Mouse (Mus musculus) midbrain, embryonic 12.5 days (tissue): ENCODE results near the gene Anapc15. TPM values are rescaled to one million over a fixed set of nuclear protein-coding genes. Genes with fewer than 3 reads are reported as not detected.
"Not testable (repeated sequence)": the region's sequence is repeated elsewhere in the genome, so short reads cannot be mapped to it uniquely, and the experiment has no call there.

Experiments used
- ATAC-seq: fragments of 200-750 bp; cut with Nextera tagmentation; 2 replicates; pipeline ENCODE4 v1.8.0; 2017; ENCODE audit warnings: low read depth, moderate TSS enrichment, moderate library complexity; ENCODE audit not compliant: low FRiP score
- H3K27ac ChIP-seq: fragments of 300-500 bp; sonication (generic); replicated peaks from 2 replicates; pipeline ENCODE4 v1.5.1; 2016; ENCODE audit warnings: mild to moderate bottlenecking
- H3K27me3 ChIP-seq: fragments of 300-500 bp; sonication (generic); 2 replicates; pipeline ENCODE4 v1.6.1; 2016; ENCODE audit warnings: mild to moderate bottlenecking
- H3K36me3 ChIP-seq: fragments of 300-500 bp; sonication (generic); 2 replicates; pipeline ENCODE4 v1.6.1; 2016
- H3K4me1 ChIP-seq: fragments of 300-500 bp; sonication (generic); 2 replicates; pipeline ENCODE4 v1.6.1; 2016
- H3K4me2 ChIP-seq: fragments of 300-500 bp; sonication (generic); replicated peaks from 2 replicates; pipeline ENCODE4 v1.6.1; 2016; ENCODE audit warnings: mild to moderate bottlenecking, moderate library complexity
- H3K4me3 ChIP-seq: fragments of 300-500 bp; sonication (generic); 2 replicates; pipeline ENCODE4 v1.5.1; 2016; ENCODE audit warnings: mild to moderate bottlenecking
- H3K9ac ChIP-seq: fragments of 300-500 bp; sonication (generic); replicated peaks from 2 replicates; pipeline ENCODE4 v1.6.1; 2016; ENCODE audit warnings: mild to moderate bottlenecking, moderate library complexity
- H3K9me3 ChIP-seq: fragments of 300-500 bp; sonication (generic); 2 replicates; pipeline ENCODE4 v1.6.1; 2016; ENCODE audit warnings: mild to moderate bottlenecking
- WGBS: fragments of 180-500 bp; shearing (Covaris S2); methylation state at CpG from one replicate; pipeline ENCODE4 v1.1.7; 2016; 5-methylcytosine and 5-hydroxymethylcytosine counted together
- polyA plus RNA-seq: library from polyadenylated mRNA; unstranded; fragments of >200 nt; fragmentation: Nextera tagmentation; extraction: Ambion mirVana; gene quantifications from 2 replicates; pipeline ENCODE4 v1.2.1, GENCODE M21; 2016

Gene Anapc15
- polyA plus RNA-seq, 1 experiment from 2014 or later: 89.7 TPM

DNA sequence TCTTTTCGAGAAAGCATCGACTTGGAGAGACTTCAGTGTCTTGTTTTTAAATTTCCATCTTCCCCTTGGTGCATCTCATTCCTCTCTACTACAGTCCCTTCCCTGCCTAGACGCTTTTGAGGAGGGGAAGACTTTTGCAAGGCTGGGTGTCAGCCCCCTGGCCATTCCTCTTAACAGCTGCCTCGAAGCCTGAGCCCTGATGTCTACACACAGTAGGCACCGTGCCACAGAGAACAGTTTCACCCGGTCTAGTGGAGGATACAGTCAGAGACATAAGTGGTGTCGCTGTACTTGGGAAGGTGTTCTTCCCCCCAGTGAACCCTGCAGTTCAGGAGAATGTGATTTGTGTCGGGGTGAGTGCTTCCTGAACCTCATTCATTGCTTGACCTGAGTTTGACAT lies 43.2 kb downstream of the Anapc15 start:
- H3K27me3 ChIP-seq: no peaks in the 10 kb centered on the region
- 79% methylated on average over 8 of the region's 8 CpGs for WGBS
- no peak for ATAC-seq
- H3K36me3 ChIP-seq: peaks cover 34% of the 10 kb centered on the region
- peaks cover 22% of the 10 kb centered on the region for H3K4me1 ChIP-seq
- peak overlapping the region; percentile 78 for H3K9ac ChIP-seq
- H3K4me3 ChIP-seq: peak overlapping the region; percentile 63
- H3K4me2 ChIP-seq: peak overlapping the region; percentile 67
- no peaks in the 10 kb centered on the region for H3K9me3 ChIP-seq
- H3K27ac ChIP-seq: no peak overlapping the region

DNA sequence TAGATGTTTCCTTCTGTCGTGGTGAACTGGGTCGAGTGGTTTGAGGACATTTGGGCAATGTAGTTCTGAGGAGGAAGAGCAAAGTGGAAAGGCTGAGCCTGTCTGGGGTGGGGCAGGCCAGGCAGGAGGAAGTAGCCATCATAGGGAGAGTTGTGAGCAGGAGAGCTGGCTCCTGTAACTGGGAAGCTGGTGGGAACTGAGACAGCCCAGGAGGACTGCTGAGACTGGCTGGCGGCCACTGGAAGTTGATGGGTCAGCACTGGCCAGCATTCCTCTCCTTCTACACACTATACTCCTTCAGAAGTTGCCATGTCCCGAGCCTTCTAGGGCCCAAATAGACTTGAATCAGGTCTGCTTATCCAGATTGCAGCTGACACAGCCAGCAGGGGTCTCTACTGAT lies 44.9 kb downstream of the Anapc15 start:
- Histone ChIP-seq H3K27me3 (no peaks in the 10 kb centered on the region), H3K36me3 (peaks cover 39% of the 10 kb centered on the region), H3K4me1 (peaks cover 22% of the 10 kb centered on the region), H3K9ac (peak overlapping the region; percentile 34), H3K9me3 (no peaks in the 10 kb centered on the region), H3K4me3 (no peak overlapping the region), H3K4me2 (no peak overlapping the region), H3K27ac (no peak overlapping the region)
- 80% methylated on average over 4 of the region's 4 CpGs for WGBS
- ATAC-seq: no peak

DNA sequence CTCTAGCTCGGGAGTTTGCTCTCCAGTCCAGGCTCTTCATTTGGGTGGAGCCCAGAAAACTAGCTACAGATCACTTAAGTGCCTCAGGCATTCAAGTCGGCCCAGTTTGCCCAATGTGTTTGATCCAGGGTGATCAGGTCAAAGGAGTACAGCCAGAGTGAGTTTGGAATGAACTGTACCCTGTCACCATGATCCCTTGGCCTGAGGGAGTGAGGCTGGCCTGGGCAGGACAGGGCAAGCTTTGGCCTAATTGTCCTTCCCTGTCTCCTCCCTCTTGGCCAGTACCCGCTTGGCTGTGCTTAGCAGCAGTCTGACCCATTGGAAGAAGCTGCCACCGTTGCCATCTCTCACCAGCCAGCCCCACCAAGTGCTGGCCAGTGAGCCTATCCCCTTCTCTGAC lies 46.6 kb downstream of the Anapc15 start:
- Histone ChIP-seq H3K36me3 (peaks cover 50% of the 10 kb centered on the region), H3K9ac (no peak overlapping the region), H3K4me3 (no peak overlapping the region), H3K27me3 (no peaks in the 10 kb centered on the region), H3K4me1 (peaks cover 18% of the 10 kb centered on the region), H3K9me3 (no peaks in the 10 kb centered on the region), H3K4me2 (no peak overlapping the region), H3K27ac (no peak overlapping the region)
- ATAC-seq: no peak
- WGBS: 95% methylated on average over 4 of the region's 4 CpGs

DNA sequence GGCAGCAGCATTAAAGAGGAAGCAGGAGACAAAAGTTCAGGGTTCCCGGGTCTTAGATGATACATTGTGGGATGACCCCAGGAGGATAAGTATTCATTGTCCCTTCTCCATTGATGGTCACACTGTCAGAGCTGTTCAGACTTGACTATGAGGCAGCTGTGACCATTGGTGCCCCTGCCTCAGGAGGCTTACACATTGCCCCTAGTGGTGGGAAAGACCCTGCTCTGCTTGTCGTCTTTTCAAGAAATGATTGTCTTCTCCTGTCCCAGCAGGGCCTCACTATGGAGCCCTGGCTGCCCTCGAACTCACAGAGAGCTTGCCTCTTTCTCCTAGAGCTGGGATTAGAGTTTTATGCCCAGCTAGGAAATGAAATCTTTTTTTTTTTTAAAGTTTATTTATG lies 48.5 kb downstream of the Anapc15 start:
- ATAC-seq: no peak
- Histone ChIP-seq H3K27me3 (no peaks in the 10 kb centered on the region), H3K4me3 (no peak overlapping the region), H3K4me1 (peaks cover 10% of the 10 kb centered on the region), H3K9me3 (no peaks in the 10 kb centered on the region), H3K9ac (no peak overlapping the region), H3K27ac (no peak overlapping the region), H3K36me3 (peaks cover 50% of the 10 kb centered on the region), H3K4me2 (no peak overlapping the region)
- 62% methylated on average over 3 of the region's 3 CpGs for WGBS

DNA sequence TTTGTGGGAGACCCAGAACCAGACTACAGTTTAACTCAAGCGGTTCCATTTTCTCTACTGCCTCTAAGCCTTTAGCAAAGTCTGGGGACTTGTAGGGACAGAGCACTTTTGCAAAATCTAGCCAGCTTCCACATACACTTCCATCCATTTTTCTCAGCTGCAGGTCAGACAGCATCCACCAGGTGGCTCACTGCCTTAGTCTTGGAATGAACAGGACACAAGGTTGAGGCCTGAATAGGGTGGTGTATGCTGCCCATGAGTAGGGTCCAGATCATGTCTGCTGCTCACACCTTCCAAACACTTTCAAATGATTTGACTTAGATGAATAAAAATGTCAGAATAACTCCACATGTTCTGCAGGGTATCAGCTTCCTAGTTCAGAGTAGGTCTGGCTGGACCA lies 54.6 kb downstream of the Anapc15 start:
- no peak overlapping the region for H3K9ac ChIP-seq
- H3K27ac ChIP-seq: no peak overlapping the region
- no peaks in the 10 kb centered on the region for H3K9me3 ChIP-seq
- peak; percentile 58; the same call in 1 of the 2 replicates for ATAC-seq
- no peak overlapping the region for H3K4me2 ChIP-seq
- WGBS: 24% methylated on average over 1 of the region's 1 CpGs
- H3K27me3 ChIP-seq: no peaks in the 10 kb centered on the region
- peaks cover 14% of the 10 kb centered on the region for H3K36me3 ChIP-seq
- no peak overlapping the region for H3K4me3 ChIP-seq
- no peaks in the 10 kb centered on the region for H3K4me1 ChIP-seq

DNA sequence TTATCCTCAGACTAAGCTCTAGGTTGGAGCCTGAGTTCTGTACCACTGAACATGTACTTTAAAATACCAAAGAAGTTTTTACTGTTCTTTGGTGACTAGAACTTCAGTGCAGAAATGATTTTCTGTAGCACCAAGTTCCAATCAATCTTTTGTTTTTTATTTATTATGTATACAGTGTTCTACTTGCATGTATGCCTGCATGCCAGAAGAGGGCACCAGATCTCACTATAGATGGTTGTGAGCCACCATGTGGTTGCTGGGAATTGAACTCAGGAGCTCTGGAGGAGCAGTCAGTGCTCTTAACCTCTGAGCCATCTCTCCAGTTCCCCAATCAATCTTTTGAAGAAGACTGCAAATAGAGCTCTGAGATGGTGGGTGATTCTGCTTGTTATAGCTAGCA lies 62.4 kb downstream of the Anapc15 start:
- not testable (repeated sequence) for H3K9me3 ChIP-seq, H3K27me3 ChIP-seq, H3K36me3 ChIP-seq, H3K4me2 ChIP-seq, H3K9ac ChIP-seq, H3K4me1 ChIP-seq, ATAC-seq, H3K4me3 ChIP-seq, H3K27ac ChIP-seq

DNA sequence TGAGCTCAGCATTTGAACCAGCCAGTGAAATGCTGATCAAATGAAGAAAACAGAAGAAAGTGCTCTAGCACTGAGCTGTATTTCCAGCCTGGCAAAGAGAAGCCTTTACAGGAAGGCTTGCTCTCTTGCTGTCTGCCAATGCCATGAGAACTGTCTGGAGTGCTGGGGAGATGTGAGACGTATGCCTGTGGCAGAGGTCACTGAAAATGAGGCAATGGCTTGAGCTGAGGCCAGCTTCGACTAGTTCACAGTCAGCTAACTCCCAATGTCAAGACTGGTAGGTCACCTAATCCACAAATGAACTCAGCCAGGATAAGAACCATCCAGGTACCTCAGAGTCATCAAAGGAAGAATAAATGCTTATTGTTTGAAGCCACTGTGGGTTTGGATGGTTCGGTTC lies 64.6 kb downstream of the Anapc15 start:
- H3K4me1 ChIP-seq: peaks cover 6% of the 10 kb centered on the region
- H3K4me2 ChIP-seq: no peak overlapping the region
- no peak overlapping the region for H3K27ac ChIP-seq
- no peak overlapping the region for H3K4me3 ChIP-seq
- no peaks in the 10 kb centered on the region for H3K9me3 ChIP-seq
- H3K27me3 ChIP-seq: no peaks in the 10 kb centered on the region
- WGBS: 93% methylated on average over 3 of the region's 3 CpGs
- H3K36me3 ChIP-seq: no peaks in the 10 kb centered on the region
- no peak for ATAC-seq
- H3K9ac ChIP-seq: no peak overlapping the region

DNA sequence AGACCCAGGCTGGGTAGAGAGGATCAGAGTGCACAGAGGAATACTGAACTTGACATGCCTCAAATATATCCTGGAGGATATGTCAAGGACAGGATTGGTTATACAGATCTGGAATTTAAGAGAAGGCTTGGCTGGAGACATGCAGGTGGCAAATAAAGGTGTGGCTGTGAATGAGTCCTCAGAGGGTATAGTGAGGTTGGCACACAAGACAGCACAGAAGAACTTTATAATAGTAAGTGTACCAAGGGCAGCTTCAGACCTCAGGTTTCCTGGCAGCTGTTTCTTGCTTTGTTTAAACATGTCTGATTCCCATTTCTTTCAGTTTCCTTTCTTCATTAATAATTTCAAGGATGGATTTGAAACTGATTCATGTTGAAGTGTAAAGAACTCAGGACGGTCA lies 69.0 kb downstream of the Anapc15 start:
- Histone ChIP-seq H3K27me3 (no peaks in the 10 kb centered on the region), H3K4me2 (peak overlapping the region; percentile 79), H3K9ac (no peak overlapping the region), H3K27ac (no peak overlapping the region), H3K4me3 (no peak overlapping the region), H3K36me3 (peaks cover 2% of the 10 kb centered on the region; the same call in 1 of the 2 replicates), H3K9me3 (no peaks in the 10 kb centered on the region), H3K4me1 (peaks cover 24% of the 10 kb centered on the region)
- no peak for ATAC-seq
- WGBS: 82% methylated on average over 1 of the region's 1 CpGs

DNA sequence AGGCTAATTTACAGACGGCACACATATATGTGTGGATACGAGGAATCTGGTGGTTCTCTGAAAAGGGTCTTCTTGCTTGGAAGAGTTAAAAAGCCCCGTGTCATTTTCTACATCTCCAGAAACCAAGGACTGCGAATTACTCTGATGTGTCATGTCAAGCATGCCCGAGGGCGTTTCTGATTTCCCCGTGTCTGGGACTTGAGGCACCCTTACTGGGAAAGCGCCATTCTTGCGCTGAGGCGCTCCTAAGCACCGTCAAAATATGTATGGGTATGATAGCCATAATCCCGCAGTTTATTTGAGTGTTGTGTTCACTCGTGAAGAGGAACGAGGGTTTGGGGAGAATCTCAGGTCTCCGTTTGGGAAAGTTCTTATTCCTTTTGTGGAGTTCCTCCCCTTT lies 69.8 kb downstream of the Anapc15 start:
- H3K4me2 ChIP-seq: peak overlapping the region; percentile 79
- H3K36me3 ChIP-seq: peaks cover 2% of the 10 kb centered on the region; the same call in 1 of the 2 replicates
- no peaks in the 10 kb centered on the region for H3K9me3 ChIP-seq
- H3K4me3 ChIP-seq: peak overlapping the region; percentile 92
- no peaks in the 10 kb centered on the region for H3K27me3 ChIP-seq
- H3K9ac ChIP-seq: peak overlapping the region; percentile 59
- no peak overlapping the region; the same call in 1 of the 2 replicates for H3K27ac ChIP-seq
- ATAC-seq: peak; percentile 28
- peaks cover 24% of the 10 kb centered on the region for H3K4me1 ChIP-seq
- WGBS: 9% methylated on average over 15 of the region's 15 CpGs

DNA sequence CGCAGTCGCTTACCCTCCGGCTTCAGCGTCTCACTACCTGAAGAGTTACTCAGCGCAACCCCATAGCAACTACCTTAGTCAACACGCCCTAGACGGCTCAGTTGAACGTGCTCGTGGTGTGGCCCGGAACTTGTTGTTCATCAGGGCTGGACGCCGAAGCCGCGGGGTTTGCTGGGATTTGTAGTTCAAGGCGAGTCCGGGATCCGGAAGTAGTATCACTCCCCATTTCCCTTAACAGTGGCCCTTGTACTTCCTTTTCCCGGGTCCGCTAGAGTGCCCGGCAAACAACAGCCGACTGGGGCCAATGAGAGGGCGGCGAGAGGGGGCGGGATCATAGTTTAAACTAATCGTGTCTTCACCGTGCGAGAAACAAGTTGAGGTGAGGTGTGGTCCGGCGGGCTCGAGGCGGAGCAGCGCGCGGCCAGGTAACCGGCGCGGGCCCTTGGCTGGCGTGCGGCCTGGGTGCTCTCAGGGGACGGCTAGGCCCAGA lies 70.3 kb downstream of the Anapc15 start, which contains the start of the genes Lrrc51 and Numa1:
Gene Lrrc51, minus strand, starts transcription at position 145 of the 490 bp plus-strand sequence.
Gene Numa1, plus strand, starts transcription at position 361 of the 490 bp plus-strand sequence.
- Histone ChIP-seq H3K4me1 (peaks cover 24% of the 10 kb centered on the region), H3K4me2 (peak within 1 kb of the TSS; percentile 79), H3K27ac (peak within 1 kb of the TSS; percentile 66), H3K9me3 (no peaks in the 10 kb centered on the region), H3K36me3 (peaks cover 2% of the 10 kb centered on the region; the same call in 1 of the 2 replicates), H3K27me3 (no peaks in the 10 kb centered on the region), H3K9ac (peak within 1 kb of the TSS; percentile 86), H3K4me3 (peak within 1 kb of the TSS; percentile 92)
- ATAC-seq: peak; percentile 99
- WGBS: under 1% methylated on average over 40 of the region's 40 CpGs

DNA sequence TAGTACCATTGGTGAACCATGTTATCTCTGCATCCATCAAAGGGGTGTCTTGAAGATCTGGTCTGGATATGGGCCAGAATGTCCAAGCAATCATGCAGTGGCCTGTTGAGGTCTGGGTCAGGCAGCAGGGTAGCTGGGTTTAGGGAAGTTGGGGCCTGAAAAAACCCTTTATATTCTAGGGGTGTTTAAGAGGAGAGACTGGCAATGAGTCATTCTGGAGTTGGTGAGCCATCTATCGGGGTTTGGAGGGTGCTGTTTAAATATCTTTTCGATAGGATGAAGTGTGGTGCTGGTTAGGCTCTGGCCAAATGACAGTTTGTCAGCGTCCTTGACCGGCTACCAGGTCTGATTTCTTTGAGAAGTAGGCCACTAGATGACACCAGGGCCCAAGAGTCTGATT lies 72.4 kb downstream of the Anapc15 start:
- no peak for ATAC-seq
- WGBS: 92% methylated on average over 4 of the region's 4 CpGs
- H3K9me3 ChIP-seq: no peaks in the 10 kb centered on the region
- no peaks in the 10 kb centered on the region for H3K27me3 ChIP-seq
- no peak overlapping the region for H3K27ac ChIP-seq
- peaks cover 24% of the 10 kb centered on the region for H3K4me1 ChIP-seq
- no peak overlapping the region for H3K4me3 ChIP-seq
- no peak overlapping the region for H3K9ac ChIP-seq
- H3K4me2 ChIP-seq: no peak overlapping the region
- H3K36me3 ChIP-seq: peaks cover 2% of the 10 kb centered on the region; the same call in 1 of the 2 replicates

DNA sequence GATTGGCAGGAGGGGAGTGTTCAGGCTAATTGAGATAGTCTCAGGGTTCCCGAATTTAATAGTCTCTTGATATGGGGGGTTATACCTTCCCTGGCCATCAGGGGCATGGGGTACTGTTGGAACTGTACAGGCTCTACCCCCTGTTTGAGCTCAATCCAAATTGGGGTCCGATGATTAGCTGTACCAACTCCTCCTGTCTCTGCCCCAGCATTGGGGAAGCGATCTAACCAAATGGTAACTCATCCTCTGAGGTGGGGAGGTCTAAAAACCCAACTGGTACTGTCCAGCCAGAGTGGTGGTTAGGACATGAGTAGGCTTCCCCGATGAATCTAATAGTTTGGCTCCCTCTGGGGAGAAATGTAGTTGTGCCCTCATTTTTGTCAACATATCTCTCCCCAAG lies 73.5 kb downstream of the Anapc15 start:
- no peak overlapping the region for H3K9ac ChIP-seq
- no peaks in the 10 kb centered on the region for H3K27me3 ChIP-seq
- H3K27ac ChIP-seq: no peak overlapping the region
- ATAC-seq: no peak
- H3K36me3 ChIP-seq: peaks cover 2% of the 10 kb centered on the region; the same call in 1 of the 2 replicates
- WGBS: 95% methylated on average over 4 of the region's 4 CpGs
- no peaks in the 10 kb centered on the region for H3K9me3 ChIP-seq
- H3K4me2 ChIP-seq: no peak overlapping the region
- H3K4me3 ChIP-seq: no peak overlapping the region
- peaks cover 24% of the 10 kb centered on the region for H3K4me1 ChIP-seq

DNA sequence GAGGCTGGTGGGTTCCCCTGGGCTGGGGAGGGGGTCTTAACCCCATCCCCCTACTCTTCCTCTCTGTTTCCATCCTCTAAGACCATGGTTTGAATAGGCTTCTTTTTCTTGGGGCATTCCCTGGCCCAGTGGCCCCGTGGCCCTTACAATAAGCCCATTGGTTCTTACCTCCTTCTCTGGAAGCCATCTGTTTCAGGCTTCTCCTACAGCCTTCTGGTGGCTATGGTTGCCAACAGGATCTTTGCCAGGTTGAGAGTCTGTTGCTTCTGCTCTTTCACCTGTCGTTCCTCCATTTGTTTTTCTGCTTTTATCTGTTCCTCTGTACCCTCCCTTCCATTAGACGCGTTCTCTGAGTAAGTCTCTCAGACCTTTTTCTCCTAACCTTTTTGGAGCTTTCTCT lies 74.1 kb downstream of the Anapc15 start:
- Histone ChIP-seq H3K27me3 (no peaks in the 10 kb centered on the region), H3K4me3 (no peak overlapping the region), H3K4me1 (peaks cover 22% of the 10 kb centered on the region), H3K9me3 (no peaks in the 10 kb centered on the region), H3K4me2 (no peak overlapping the region), H3K27ac (no peak overlapping the region), H3K9ac (no peak overlapping the region), H3K36me3 (peaks cover 2% of the 10 kb centered on the region; the same call in 1 of the 2 replicates)
- ATAC-seq: no peak
- 94% methylated on average over 4 of the region's 4 CpGs for WGBS
